Mouse (Mus musculus): ENCODE measurements around the gene Chchd4.
"Not testable (repeated sequence)": the region's sequence is repeated elsewhere in the genome, so short reads cannot be mapped to it uniquely, and the experiment has no call there.

Gene Chchd4

DNA sequence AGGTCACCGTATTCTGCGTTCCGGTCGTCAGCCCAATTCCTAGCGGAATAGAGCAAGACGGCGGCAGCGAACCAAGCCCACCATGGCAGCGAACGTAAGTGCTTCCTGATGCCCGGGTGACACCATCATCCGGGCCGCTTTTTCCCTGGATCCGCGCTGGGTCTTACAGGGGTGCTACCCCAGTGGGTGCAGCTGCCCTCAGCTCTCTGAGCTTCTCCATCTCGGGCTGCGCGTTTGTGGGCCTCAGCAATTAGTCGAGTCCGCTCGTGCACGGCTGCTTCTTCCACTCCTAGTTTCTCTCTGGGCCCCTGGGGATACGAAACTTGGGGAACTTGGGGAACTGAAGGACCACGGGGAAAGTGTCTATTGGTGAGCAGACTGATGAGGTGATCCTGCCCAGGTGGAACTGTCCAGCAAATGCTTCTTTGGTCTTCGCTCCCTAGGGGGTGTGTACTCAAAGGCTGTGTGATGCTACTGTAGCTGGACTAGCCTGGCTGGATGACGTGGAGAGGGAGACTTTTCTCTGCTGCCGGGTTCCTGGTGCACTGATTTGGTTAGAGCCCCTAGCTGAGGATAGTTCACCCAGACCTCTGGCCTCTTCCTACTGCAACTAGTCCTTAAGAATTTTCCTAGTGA, 577 bp upstream of the Chchd4 start:
- no peak for DNase-seq (ENCODE audit: low spot score)

DNA sequence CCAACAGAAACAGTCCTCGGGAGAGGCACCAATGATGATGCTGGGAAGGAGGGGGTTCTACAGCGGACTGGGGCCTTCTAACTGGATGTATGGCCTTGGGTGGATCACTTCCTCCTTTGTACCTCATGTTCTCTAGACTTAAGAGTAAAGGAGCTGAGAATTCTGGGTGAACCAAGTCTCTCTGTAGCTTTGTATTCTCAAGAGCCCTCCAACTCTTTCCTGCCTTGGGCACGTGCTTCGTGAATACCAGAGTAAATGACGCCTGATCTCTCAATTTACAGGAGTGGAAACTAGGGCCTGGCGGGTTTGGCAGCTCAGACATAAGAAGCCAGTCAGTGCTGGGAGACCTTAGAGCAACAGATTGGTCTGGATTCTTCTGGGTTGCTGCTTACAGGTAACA, 1.0 kb downstream of the Chchd4 start:
- DNase-seq (ENCODE audit: low spot score) = no peak

DNA sequence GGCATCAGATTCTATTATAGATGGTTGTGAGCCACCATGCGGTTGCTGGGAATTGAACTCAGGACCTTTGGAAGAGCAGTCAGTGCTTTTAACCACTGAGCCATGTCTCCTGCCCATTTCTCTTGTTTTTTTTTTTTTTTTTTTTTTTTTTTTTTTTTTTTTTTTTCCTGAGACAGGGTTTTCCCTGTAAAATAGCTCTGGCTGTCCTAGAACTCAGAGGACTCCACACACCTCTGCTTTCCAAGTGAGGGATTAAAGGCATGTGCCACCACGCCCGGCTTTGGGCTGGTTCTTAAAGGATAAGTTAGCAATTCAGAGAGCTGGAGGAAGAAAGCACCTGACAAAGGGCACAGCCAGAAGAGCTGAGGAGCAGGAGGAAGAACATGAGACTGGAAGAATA, 1.9 kb downstream of the Chchd4 start:
- DNase-seq (ENCODE audit: low spot score) = not testable (repeated sequence)

DNA sequence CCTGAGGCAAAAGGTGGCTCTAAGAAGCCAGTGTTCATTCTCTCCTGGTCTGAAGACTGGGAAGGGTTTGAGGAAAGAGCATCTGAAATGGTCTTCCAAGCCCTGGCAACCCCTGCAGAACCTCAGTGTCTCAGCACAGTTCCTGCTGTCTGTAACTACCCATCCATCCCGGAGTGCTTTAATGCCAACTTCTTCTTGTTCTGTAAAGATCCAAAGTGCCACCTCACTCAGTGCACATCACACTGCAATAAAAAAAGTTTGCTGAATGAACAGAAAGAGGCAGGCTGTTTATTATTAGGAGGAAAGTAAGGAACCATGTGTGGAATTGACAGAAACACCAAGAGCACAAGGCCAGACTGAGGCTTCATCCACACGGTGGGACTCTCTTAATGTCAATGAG, 2.6 kb downstream of the Chchd4 start:
- no peak for DNase-seq (ENCODE audit: low spot score)

DNA sequence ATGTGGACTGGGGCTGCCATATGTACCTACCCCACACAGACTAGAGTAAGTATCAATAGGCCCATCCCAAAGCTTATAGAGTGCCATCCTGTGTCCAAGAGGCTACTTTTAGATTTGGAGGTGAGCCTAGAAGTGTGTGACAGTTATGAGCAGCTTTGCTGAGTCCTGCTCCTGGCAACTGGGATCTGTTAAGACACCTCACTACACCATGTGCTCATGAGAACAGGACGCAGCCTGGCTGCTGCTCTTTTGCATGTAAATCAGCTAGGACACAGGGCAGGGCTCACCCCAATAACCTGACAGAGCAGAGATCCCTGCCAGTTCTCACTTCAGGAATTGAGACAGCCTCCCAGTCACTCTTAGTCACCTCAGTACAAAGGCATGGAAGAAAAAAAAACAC, 6.2 kb downstream of the Chchd4 start:
- no peak for DNase-seq (ENCODE audit: low spot score)

DNA sequence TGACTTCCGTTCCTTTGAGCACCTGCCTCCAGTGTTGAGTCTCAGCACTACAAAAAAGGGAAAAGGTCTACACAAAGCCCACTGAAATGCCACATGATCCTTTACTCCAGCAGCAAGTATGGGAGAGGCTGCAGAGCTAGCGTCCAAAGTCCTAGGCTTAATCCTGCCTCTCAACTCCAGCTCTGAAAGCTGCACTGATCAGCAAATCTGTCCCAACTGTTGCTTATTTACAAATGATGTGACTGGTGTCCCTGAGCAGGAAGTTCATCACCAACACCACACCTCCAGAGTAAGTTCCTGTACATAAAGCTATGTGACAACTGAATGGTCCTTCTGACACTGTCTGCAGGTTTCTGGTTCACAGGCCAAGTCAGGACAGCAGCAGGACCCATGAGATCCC, 7.6 kb downstream of the Chchd4 start:
- no peak for DNase-seq (ENCODE audit: low spot score)

DNA sequence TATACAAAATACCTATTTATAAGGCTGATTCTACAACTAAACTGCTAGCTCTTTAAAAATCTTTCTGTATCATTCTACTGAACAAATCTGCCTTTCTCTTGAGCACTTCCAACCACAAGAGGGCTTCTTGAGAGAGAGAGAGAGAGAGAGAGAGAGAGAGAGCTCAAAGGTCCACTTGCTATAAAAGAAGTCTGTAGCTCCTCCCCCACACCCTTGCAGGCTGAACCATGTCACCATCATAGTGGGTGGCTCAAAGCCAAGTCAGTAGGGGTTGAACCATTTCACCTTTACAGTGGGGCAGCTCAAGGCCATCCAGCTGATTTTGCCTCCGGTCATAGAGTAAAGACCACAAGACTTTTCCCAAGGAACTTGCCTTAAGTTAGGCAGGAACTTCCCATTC, 13.9 kb downstream of the Chchd4 start:
- no peak for DNase-seq (ENCODE audit: low spot score)

DNA sequence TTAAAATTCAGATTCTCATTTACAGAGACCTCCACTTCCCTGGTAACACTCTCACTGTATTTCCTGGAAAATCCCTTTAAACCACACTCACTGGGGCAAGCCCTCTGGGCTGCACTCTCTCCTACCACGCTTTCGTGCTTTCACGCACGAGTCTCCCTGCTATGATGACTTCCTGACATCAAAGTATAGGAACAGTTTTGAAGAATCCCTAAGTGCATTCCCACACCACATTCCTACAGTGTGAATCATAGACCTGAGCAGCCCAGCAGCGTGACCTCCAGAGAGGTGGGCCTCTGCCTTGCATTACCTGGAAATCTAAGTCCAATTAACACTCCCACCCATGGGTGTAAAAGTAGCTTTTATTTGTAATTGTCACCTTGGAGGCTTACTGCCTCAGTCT, 18.8 kb downstream of the Chchd4 start:
- no peak for DNase-seq (ENCODE audit: low spot score)

DNA sequence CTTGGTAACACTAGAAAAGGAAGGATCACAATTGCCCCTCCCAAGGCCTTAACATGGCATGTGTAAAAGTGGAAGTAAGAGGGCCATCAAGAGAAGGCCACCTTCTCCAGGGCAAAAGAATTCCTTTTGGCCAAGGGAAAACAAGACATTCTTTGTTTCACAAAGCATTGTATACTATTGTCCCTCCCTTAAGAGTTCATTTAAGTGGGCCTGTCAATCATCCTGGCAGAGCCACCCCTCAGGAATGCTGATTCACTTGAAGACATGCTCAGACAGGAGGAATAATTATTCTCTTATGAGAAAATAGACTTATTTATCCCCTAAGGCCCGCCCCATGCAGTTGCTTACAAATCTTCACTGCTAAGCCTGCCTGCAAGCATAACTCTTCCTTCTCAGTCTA, 21.3 kb downstream of the Chchd4 start:
- DNase-seq (ENCODE audit: low spot score) = no peak

DNA sequence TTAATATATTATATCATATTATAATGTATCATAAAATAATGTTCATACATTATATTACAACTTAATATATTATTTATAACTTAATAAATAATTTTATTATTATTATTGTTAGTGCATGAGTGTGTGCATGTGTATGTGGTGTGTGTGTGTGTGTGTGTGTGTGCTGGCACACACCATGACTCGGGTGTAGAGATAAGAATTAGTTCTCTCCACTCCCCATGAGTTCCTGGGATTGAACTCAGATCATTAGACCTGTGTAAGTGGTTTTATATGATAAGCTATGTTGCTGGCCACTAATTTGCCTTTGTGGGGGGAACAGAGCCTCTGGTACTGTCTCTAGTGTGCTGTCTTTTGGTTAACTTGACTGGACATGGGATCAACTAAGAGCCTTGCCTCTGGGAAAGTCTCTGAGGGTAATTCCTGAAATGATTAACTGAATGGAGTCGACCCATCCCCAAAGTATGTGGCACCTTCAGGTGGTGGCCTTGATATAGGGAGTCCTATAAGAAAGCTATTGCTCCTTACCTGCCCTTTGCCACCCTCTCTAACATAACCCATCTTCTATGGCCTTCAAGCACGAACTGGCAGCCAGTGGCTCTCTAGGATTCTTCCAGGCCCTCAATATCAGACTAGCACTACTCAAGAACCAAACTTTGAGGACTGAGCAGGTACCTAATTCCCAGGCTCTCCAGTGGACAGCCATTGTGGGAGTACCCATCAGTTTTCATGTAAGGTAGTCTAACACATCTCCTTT, 23.7 kb downstream of the Chchd4 start:
- DNase-seq (ENCODE audit: low spot score) = no peak

DNA sequence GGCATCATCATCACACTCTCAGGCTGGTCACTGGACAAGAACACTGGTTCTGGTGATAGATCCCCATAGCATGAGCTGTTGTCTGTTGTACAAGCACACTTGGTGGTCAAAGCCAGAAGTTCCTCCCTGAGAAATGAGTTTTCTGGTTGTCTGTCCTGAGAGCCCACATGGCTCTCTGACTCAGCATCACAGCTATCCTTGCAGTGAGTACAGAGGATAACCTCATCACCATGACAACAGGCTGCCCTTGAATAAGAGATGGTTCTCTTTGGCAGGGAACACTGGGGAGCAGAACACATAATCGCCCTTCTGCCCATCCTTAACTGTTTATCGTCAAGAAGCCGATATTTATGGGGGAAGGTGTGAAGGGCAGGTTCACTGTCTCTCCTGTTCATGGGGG, 28.0 kb downstream of the Chchd4 start:
- DNase-seq (ENCODE audit: low spot score) = no peak

DNA sequence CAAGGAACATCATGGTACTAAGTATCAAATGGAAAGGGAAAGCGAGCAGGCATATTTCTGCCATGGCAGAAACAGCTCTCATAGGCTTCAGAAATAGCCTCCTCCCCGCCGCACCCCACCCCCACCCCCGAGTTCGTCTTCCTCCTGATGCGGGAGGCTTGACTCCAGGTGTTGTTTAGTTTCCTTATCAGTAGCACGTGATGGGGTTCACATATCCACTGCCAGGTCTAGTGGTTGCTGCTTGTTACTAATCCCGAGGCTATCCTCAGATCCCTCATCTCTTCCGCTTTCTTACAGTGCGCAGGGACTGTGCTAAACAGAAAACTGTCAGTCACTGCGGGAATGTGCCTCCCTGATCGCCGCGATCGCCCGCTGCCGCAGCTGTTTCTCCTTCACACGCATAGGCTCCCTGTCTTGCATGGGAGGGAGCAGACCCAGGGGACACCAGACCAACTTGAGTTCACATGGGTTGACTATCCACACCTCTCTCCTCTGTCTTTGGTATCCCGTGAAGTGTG, 32.1 kb downstream of the Chchd4 start:
- no peak for DNase-seq (ENCODE audit: low spot score)

DNA sequence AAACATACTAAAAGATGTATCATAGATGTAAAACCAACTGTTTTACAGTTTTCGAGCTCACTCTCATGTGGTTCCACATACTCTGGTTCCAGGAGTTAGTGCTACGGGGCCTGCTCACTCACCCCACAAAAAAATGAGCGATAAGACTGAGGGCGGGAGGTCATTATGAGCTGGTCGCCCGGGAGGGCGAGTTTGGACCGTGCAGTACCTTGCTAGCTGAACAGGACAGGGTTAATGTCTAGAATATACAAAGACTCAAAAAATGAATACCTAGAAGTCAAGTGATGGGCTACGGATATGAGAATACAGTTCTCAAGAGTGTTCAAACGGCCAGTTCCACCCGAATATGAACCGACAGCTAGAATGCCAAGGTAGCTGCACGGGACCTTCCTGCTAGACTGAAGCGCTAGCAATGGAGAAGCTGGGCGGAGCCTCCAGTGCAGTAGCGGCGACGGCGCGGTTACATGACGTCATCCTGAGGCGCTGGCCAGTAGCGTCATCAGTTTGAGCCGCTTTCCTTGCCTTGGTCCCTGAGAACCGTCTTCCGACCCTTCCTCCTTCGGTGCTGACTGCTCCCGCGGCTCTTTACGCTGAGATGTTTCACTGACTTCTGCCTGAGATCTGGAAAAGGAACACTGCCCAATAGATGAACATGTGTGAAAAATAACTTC, 32.7 kb downstream of the Chchd4 start:
- DNase-seq (ENCODE audit: low spot score) = peak; percentile 93

DNA sequence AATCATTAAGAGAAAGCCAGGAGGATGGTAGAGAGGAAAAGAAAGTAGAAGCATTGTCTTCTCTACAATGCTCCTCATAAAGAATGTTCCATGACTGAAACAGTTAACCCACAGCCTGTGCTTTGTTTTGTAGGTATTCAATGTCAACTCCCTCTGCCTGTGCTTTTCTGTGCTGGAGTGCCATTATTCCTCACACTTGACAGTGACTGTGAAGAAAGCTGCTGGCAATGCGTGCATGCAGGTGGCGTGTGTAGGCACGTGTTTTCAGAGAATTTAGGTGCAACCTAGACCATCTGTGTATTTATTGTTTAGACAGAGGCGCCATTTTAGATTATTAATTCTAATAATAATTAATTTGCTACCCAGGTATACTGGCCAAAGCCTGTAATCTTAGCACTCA, 49.2 kb downstream of the Chchd4 start:
- no peak for DNase-seq (ENCODE audit: low spot score)

DNA sequence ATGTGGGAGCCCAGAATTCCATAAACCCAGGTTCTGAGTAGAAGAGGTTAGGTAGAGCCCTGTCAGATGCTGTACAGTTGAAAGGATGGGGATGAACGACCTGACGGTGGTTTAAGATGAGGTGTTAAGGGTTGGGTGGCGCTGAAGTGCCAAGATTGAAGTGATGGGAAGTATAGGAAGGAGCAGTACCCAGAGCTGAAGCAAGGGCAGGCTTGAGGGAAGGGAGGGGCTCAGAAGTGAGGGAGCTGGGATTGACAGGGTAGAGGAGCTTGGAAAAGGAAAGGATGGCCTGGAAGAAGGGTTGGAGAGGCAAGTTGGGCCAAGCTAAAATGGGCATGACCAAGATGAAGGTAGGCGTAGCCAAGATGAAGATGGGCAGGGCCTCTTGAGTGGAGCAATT, 51.7 kb downstream of the Chchd4 start:
- DNase-seq (ENCODE audit: low spot score) = no peak

DNA sequence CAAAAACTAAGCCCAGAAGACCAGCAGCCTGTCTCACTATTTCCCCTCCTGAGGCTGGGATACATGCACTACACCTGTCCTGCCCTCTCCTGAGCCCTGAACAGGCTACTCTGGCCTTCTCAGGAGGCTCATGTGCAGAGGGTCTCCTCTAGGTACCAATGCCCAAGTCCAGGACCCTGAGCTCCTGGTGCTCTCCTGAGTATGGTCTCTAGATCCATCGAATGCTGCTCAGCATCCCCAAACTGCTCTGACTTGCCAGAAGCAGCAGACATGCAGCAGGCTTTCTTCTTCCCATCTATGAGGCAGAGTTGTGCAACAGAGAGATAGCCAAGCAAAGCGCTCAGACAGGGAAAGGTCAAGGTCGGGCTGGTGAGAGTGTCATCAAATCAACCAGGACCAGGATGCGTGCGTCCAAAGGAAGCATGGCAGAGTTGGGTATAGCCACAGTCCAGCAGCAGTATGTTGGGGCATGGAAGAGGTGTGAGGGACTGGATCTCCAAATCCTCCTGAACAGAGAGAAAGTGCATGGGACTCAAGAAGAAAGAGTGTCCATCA, 56.0 kb downstream of the Chchd4 start:
- no peak for DNase-seq (ENCODE audit: low spot score)

DNA sequence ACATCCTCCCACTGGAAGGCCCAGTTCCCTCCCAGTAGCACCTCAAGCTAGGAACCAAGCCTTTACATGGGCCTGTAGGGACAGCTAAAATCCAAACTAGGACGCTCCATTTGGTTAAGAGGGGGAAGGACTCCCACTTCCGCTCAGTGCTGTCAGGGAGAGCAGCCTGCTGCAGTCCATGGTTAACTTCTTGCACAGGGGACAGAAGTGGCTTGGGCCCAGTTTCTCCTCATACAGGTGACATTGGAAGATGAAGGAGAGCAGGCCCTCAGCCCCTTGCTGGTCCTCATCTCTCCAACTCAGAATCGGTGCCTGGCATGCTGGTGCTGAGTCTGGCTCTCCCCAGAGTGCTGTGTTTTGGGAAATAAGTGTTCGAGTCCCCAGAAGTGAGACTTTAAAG, 57.2 kb downstream of the Chchd4 start:
- DNase-seq (ENCODE audit: low spot score) = no peak

DNA sequence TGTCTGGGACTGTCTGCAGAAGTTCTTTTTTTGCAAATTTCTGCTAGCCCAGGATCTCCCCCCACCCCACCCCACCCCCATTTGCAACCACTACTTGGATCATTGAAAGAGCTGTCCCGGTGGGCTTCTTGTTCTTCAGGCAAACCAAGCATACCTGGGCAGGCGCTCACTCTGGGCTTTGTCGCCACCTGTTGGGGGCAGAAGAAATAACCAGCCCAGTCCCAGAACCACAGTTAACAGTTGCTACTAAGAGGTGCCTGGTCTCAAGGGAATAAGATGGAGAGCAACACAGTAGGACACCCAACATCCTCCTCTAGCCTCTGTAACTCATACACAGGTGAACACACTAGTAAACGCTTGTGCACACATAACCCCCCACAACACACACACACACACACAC, 58.5 kb downstream of the Chchd4 start:
- no peak for DNase-seq (ENCODE audit: low spot score)
